Mouse (Mus musculus): ENCODE results near the gene Vti1a.
A peak's percentile ranks its signal among the peaks of the same experiment; 100 is the strongest.

Gene Vti1a

GRCm38 (mm10) chr19:55315452-55316108, 515 bp upstream of the Vti1a start, which contains the start of gene Zdhhc6:
Gene Zdhhc6 (minus strand): TSS chr19:55316032.
- peak; percentile 82 for DNase-seq

- DNase-seq = no peak
These were observed 806 bp downstream of the Vti1a start for GRCm38 (mm10) chr19:55316901-55317300.

- DNase-seq = no peak
These were observed 2.9 kb downstream of the Vti1a start for GRCm38 (mm10) chr19:55319036-55319435.

GRCm38 (mm10) chr19:55319521-55319920, 3.4 kb downstream of the Vti1a start:
- DNase-seq = no peak

- DNase-seq = no peak
These were observed 6.5 kb downstream of the Vti1a start for GRCm38 (mm10) chr19:55322604-55323003.

- no peak for DNase-seq
These were observed 11.4 kb downstream of the Vti1a start for GRCm38 (mm10) chr19:55327510-55327909.

GRCm38 (mm10) chr19:55331776-55332175, 15.7 kb downstream of the Vti1a start:
- DNase-seq = no peak

GRCm38 (mm10) chr19:55332641-55333268, 16.7 kb downstream of the Vti1a start:
- peak; percentile 76 for DNase-seq

- no peak for DNase-seq
These were observed 19.8 kb downstream of the Vti1a start for GRCm38 (mm10) chr19:55335881-55336280.

- DNase-seq = no peak
These were observed 20.3 kb downstream of the Vti1a start for GRCm38 (mm10) chr19:55336441-55336840.

GRCm38 (mm10) chr19:55337066-55337465, 21.0 kb downstream of the Vti1a start:
- no peak for DNase-seq

- DNase-seq = peak; percentile 34
These were observed 21.6 kb downstream of the Vti1a start for GRCm38 (mm10) chr19:55337664-55338063.

- DNase-seq = no peak
These were observed 24.4 kb downstream of the Vti1a start for GRCm38 (mm10) chr19:55340521-55340920.

GRCm38 (mm10) chr19:55341377-55341776, 25.3 kb downstream of the Vti1a start:
- no peak for DNase-seq

- DNase-seq = no peak
These were observed 26.3 kb downstream of the Vti1a start for GRCm38 (mm10) chr19:55342423-55342822.

- DNase-seq = no peak
These were observed 27.2 kb downstream of the Vti1a start for GRCm38 (mm10) chr19:55343274-55343673.

- DNase-seq = no peak
These were observed 32.1 kb downstream of the Vti1a start for GRCm38 (mm10) chr19:55348187-55348586.

GRCm38 (mm10) chr19:55350673-55351378, 34.7 kb downstream of the Vti1a start:
- no peak for DNase-seq

GRCm38 (mm10) chr19:55362606-55363005, 46.5 kb downstream of the Vti1a start:
- peak; percentile 77 for DNase-seq

GRCm38 (mm10) chr19:55369691-55370090, 53.6 kb downstream of the Vti1a start:
- DNase-seq = no peak

- DNase-seq = no peak
These were observed 60.2 kb downstream of the Vti1a start for GRCm38 (mm10) chr19:55376331-55376730.

GRCm38 (mm10) chr19:55377465-55377864, 61.4 kb downstream of the Vti1a start:
- no peak for DNase-seq

GRCm38 (mm10) chr19:55378884-55379283, 62.8 kb downstream of the Vti1a start:
- DNase-seq = no peak

- no peak for DNase-seq
These were observed 64.7 kb downstream of the Vti1a start for GRCm38 (mm10) chr19:55380764-55381163.

Measured in right cerebral cortex, adult 18-20 months (tissue).